Mouse (Mus musculus): ENCODE data around the gene Efhc1. TPM values are rescaled to one million over a fixed set of nuclear protein-coding genes. Genes with fewer than 3 reads are reported as not detected.
"Not testable (repeated sequence)": the region's sequence is repeated elsewhere in the genome, so short reads cannot be mapped to it uniquely, and the experiment has no call there.

Gene Efhc1
- polyA plus RNA-seq, 1 experiment from 2014 or later, result 2.8 TPM

DNA sequence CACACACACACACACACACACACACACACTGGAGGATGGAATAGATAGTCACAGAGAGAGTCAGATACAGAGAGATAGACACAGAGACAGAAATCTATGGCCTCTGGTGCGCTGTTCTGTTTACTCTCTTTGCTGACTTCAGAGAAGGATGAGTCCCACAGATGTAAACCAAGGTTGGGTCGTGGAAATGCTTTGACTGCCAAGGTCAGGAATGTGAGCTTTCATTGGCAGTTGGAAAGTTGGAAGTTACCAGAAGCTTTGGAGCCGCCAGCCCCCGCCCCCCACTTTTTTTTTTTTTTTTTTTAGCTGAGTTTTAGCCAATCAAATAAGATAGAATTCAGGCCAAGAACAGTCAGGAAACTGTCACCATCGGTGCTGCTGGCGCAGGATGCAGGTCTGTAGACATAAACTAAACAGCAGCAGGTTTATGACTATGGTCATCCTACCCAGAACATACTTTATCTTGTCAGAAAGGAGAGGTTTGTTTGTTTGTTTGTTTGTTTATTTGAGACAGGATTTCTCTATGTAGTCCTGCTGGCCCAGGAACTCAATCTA lies 33.9 kb upstream of the Efhc1 start:
- 84% methylated on average over 6 of the region's 6 CpGs for WGBS
- Histone ChIP-seq H3K4me2 (ENCODE audit: low read depth, low read length) (no peak overlapping the region), H3K4me3 (ENCODE audit: low read depth, low read length) (no peak overlapping the region), H3K4me1 (ENCODE audit: control insufficient read depth, insufficient read depth, low read length) (no peaks in the 10 kb centered on the region), H3K9ac (replicated peaks; ENCODE audit: low read length) (no peak overlapping the region), H3K9me3 (replicated peaks; ENCODE audit: control insufficient read depth, low read length) (no peaks in the 10 kb centered on the region), H3K27ac (replicated peaks; ENCODE audit: low read depth, low read length) (no peak overlapping the region), H3K27me3 (ENCODE audit: control insufficient read depth, insufficient read depth, low read length) (no peaks in the 10 kb centered on the region), H3K36me3 (replicated peaks; ENCODE audit: control insufficient read depth, insufficient read depth, low read depth, low read length) (no peaks in the 10 kb centered on the region)
- ATAC-seq (replicated peaks; ENCODE audit: insufficient number of reproducible peaks, low FRiP score, low TSS enrichment, low read depth) (no peak), DNase-seq (ENCODE audit: low spot score) (no peak)

DNA sequence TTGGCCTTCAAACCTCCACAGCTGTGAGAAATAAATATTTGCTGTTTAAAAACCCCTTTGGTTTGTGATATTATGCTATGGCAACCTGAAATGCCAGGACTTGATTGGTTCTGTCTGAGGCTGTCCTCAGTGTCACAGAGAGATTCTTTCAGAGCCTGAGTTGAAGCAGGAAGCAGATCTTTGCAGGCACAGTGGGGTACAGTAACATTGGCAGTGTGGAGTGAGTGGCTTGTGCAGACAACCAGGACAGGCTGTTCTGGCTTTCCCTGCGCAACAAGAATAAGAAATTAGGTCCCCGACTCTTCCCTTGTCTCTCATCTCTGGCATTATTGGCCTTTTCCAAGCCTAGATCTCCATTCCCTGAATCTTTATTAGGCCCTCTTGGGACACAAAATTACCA lies 31.7 kb upstream of the Efhc1 start:
- no peaks in the 10 kb centered on the region for H3K9me3 ChIP-seq (replicated peaks; ENCODE audit: control insufficient read depth, low read length)
- no peak overlapping the region for H3K4me2 ChIP-seq (ENCODE audit: low read depth, low read length)
- H3K4me1 ChIP-seq (ENCODE audit: control insufficient read depth, insufficient read depth, low read length), result no peaks in the 10 kb centered on the region
- H3K9ac ChIP-seq (replicated peaks; ENCODE audit: low read length), result no peak overlapping the region
- H3K4me3 ChIP-seq (ENCODE audit: low read depth, low read length), result no peak overlapping the region
- 90% methylated on average over 2 of the region's 2 CpGs for WGBS
- ATAC-seq (replicated peaks; ENCODE audit: insufficient number of reproducible peaks, low FRiP score, low TSS enrichment, low read depth) (no peak), DNase-seq (ENCODE audit: low spot score) (no peak)
- no peak overlapping the region for H3K27ac ChIP-seq (replicated peaks; ENCODE audit: low read depth, low read length)
- no peaks in the 10 kb centered on the region for H3K36me3 ChIP-seq (replicated peaks; ENCODE audit: control insufficient read depth, insufficient read depth, low read depth, low read length)
- no peaks in the 10 kb centered on the region for H3K27me3 ChIP-seq (ENCODE audit: control insufficient read depth, insufficient read depth, low read length)

- no peak for DNase-seq (ENCODE audit: low spot score)
- H3K9me3 ChIP-seq (replicated peaks; ENCODE audit: control insufficient read depth, low read length), result no peaks in the 10 kb centered on the region
- 87% methylated on average over 10 of the region's 10 CpGs for WGBS
Observed at GRCm38 (mm10) chr1:20921081-20921528, 30.3 kb upstream of the Efhc1 start.

DNA sequence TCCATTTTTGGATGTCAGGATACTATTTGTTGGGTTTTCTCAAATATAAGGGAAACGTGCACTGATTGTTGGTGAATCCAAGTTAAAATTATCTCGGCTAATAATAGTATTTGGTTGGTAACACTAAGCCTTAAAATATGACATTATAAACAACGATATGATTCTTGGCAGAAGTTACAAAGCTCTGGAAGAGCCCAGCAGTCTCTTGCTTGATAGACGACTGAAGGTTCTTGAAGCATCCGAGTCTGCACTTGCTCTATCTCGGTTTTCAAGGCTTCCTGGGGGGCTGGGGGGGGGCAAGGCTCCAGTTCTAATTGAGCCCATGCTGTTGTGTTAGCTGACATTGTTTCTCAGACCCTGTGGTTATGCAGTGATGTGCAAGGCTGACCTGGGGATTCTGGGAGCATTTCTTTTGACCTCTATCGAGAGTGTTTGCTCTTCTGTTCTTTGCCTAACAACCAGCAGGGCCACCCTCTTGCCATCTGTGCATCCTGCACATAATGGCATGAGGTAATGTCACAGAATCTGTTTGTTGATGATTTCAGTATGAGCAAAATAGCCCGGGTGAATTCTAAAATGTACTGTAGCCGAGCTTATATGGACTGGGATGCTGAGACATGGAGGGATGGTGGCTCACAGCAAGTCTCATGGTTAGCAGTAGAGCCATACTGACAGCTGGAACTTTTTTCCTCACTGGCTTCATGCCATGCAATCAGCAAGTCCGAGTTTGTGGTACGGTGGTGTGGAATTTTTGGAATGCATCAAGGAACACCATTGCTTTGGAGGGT lies 28.6 kb upstream of the Efhc1 start:
- no peak overlapping the region for H3K4me3 ChIP-seq (ENCODE audit: low read depth, low read length)
- no peak overlapping the region for H3K4me2 ChIP-seq (ENCODE audit: low read depth, low read length)
- no peak overlapping the region for H3K27ac ChIP-seq (replicated peaks; ENCODE audit: low read depth, low read length)
- DNase-seq (ENCODE audit: low spot score) (no peak), ATAC-seq (replicated peaks; ENCODE audit: insufficient number of reproducible peaks, low FRiP score, low TSS enrichment, low read depth) (no peak)
- no peaks in the 10 kb centered on the region for H3K4me1 ChIP-seq (ENCODE audit: control insufficient read depth, insufficient read depth, low read length)
- H3K27me3 ChIP-seq (ENCODE audit: control insufficient read depth, insufficient read depth, low read length), result no peaks in the 10 kb centered on the region
- H3K9ac ChIP-seq (replicated peaks; ENCODE audit: low read length), result no peak overlapping the region
- H3K9me3 ChIP-seq (replicated peaks; ENCODE audit: control insufficient read depth, low read length), result no peaks in the 10 kb centered on the region
- WGBS, result 56% methylated on average over 11 of the region's 11 CpGs
- no peaks in the 10 kb centered on the region for H3K36me3 ChIP-seq (replicated peaks; ENCODE audit: control insufficient read depth, insufficient read depth, low read depth, low read length)

More at GRCm38 (mm10) chr1:20921081-20921528, 30.3 kb upstream of the Efhc1 start:
- Histone ChIP-seq H3K27ac (replicated peaks; ENCODE audit: low read depth, low read length) (no peak overlapping the region), H3K4me2 (ENCODE audit: low read depth, low read length) (no peak overlapping the region), H3K27me3 (ENCODE audit: control insufficient read depth, insufficient read depth, low read length) (no peaks in the 10 kb centered on the region), H3K4me1 (ENCODE audit: control insufficient read depth, insufficient read depth, low read length) (no peaks in the 10 kb centered on the region), H3K36me3 (replicated peaks; ENCODE audit: control insufficient read depth, insufficient read depth, low read depth, low read length) (no peaks in the 10 kb centered on the region), H3K9ac (replicated peaks; ENCODE audit: low read length) (no peak overlapping the region), H3K4me3 (ENCODE audit: low read depth, low read length) (no peak overlapping the region)
- ATAC-seq (replicated peaks; ENCODE audit: insufficient number of reproducible peaks, low FRiP score, low TSS enrichment, low read depth), result no peak

GRCm38 (mm10) chr1:20925324-20925723 lies 26.1 kb upstream of the Efhc1 start:
- 80% methylated on average over 7 of the region's 7 CpGs for WGBS
- not testable (repeated sequence) for H3K27ac ChIP-seq (replicated peaks; ENCODE audit: low read depth, low read length)

DNA sequence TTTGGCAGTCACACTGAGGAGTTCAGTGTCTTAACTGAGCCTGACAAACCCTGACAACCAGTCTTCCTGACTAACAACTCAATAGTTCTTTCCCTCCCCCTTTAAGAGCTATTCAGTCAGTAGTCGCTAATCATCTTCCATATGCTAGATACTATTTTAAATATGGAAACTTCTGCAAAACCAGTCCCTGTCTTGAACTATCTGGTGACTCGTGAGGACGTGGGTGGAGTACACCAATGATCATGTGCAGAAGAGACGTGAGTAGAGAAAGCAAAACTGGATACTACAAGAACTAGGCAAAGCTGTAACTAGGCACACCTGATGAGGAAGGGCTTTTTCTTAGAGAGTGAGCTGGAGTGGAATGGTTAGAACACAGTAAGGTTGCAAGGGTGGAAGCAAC lies 25.5 kb upstream of the Efhc1 start:
- no peaks in the 10 kb centered on the region for H3K9me3 ChIP-seq (replicated peaks; ENCODE audit: control insufficient read depth, low read length)
- H3K4me1 ChIP-seq (ENCODE audit: control insufficient read depth, insufficient read depth, low read length), result no peaks in the 10 kb centered on the region
- H3K4me3 ChIP-seq (ENCODE audit: low read depth, low read length), result no peak overlapping the region
- H3K36me3 ChIP-seq (replicated peaks; ENCODE audit: control insufficient read depth, insufficient read depth, low read depth, low read length), result no peaks in the 10 kb centered on the region
- H3K27ac ChIP-seq (replicated peaks; ENCODE audit: low read depth, low read length), result no peak overlapping the region
- DNase-seq (ENCODE audit: low spot score) (no peak), ATAC-seq (replicated peaks; ENCODE audit: insufficient number of reproducible peaks, low FRiP score, low TSS enrichment, low read depth) (no peak)
- no peaks in the 10 kb centered on the region for H3K27me3 ChIP-seq (ENCODE audit: control insufficient read depth, insufficient read depth, low read length)
- 93% methylated on average over 4 of the region's 4 CpGs for WGBS
- no peak overlapping the region for H3K4me2 ChIP-seq (ENCODE audit: low read depth, low read length)
- H3K9ac ChIP-seq (replicated peaks; ENCODE audit: low read length), result no peak overlapping the region

More at GRCm38 (mm10) chr1:20925324-20925723, 26.1 kb upstream of the Efhc1 start:
- not testable (repeated sequence) for H3K27me3 ChIP-seq (ENCODE audit: control insufficient read depth, insufficient read depth, low read length); ATAC-seq (replicated peaks; ENCODE audit: insufficient number of reproducible peaks, low FRiP score, low TSS enrichment, low read depth); H3K4me2 ChIP-seq (ENCODE audit: low read depth, low read length); H3K4me3 ChIP-seq (ENCODE audit: low read depth, low read length); H3K9ac ChIP-seq (replicated peaks; ENCODE audit: low read length); DNase-seq (ENCODE audit: low spot score); H3K9me3 ChIP-seq (replicated peaks; ENCODE audit: control insufficient read depth, low read length); H3K36me3 ChIP-seq (replicated peaks; ENCODE audit: control insufficient read depth, insufficient read depth, low read depth, low read length); H3K4me1 ChIP-seq (ENCODE audit: control insufficient read depth, insufficient read depth, low read length)

DNA sequence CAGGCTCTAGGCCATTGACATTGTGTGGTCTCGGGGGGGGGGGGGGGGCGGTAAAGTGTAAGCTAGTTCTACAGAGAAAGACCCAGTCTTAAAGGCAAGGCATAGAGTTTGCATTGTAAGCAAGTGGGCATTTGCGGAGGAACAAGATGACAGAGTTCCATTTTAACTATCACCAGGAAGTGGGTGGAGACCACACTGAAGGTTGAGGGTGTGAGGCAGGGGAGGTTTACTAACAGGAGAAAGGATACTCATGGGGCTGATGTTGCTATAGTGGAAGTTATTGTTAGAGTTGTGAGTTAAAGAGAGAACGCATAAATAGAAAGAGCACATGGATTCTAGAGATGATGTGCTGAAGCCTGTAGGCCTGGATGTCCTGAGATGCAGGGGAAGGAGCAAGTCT lies 25.1 kb upstream of the Efhc1 start:
- Histone ChIP-seq H3K4me1 (ENCODE audit: control insufficient read depth, insufficient read depth, low read length) (no peaks in the 10 kb centered on the region), H3K4me2 (ENCODE audit: low read depth, low read length) (no peak overlapping the region), H3K27me3 (ENCODE audit: control insufficient read depth, insufficient read depth, low read length) (no peaks in the 10 kb centered on the region), H3K27ac (replicated peaks; ENCODE audit: low read depth, low read length) (no peak overlapping the region), H3K4me3 (ENCODE audit: low read depth, low read length) (no peak overlapping the region), H3K36me3 (replicated peaks; ENCODE audit: control insufficient read depth, insufficient read depth, low read depth, low read length) (no peaks in the 10 kb centered on the region), H3K9me3 (replicated peaks; ENCODE audit: control insufficient read depth, low read length) (no peaks in the 10 kb centered on the region), H3K9ac (replicated peaks; ENCODE audit: low read length) (no peak overlapping the region)
- no peak for DNase-seq (ENCODE audit: low spot score)
- WGBS, result 84% methylated on average over 4 of the region's 4 CpGs
- no peak for ATAC-seq (replicated peaks; ENCODE audit: insufficient number of reproducible peaks, low FRiP score, low TSS enrichment, low read depth)

DNA sequence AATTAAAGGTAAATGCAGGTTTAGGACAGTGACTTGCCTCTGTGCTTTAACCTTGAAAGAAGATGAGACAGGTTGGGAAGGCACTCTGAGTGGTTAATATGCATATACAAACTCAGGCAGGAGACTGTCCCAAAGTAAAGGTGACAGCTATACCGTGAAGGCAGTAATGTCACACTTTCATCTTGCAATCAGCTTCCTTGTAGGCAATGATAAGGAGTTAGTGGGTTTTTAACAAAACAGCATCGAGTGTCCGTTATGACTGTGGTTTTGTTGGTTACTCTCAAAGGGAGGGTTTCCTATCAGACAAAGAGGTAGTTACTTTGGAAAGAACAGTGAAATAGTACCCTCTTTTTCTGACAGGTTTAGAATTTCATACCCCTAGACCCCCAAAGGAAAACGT lies 22.9 kb upstream of the Efhc1 start:
- Histone ChIP-seq H3K9me3 (replicated peaks; ENCODE audit: control insufficient read depth, low read length) (no peaks in the 10 kb centered on the region), H3K36me3 (replicated peaks; ENCODE audit: control insufficient read depth, insufficient read depth, low read depth, low read length) (no peaks in the 10 kb centered on the region), H3K27me3 (ENCODE audit: control insufficient read depth, insufficient read depth, low read length) (no peaks in the 10 kb centered on the region), H3K4me1 (ENCODE audit: control insufficient read depth, insufficient read depth, low read length) (no peaks in the 10 kb centered on the region), H3K4me3 (ENCODE audit: low read depth, low read length) (no peak overlapping the region), H3K4me2 (ENCODE audit: low read depth, low read length) (no peak overlapping the region), H3K27ac (replicated peaks; ENCODE audit: low read depth, low read length) (no peak overlapping the region), H3K9ac (replicated peaks; ENCODE audit: low read length) (no peak overlapping the region)
- WGBS, result 76% methylated on average over 4 of the region's 4 CpGs
- no peak for DNase-seq (ENCODE audit: low spot score)
- no peak for ATAC-seq (replicated peaks; ENCODE audit: insufficient number of reproducible peaks, low FRiP score, low TSS enrichment, low read depth)
